Mouse (Mus musculus): Measurements from ENCODE around the gene Tmpo. TPM values are rescaled to one million over a fixed set of nuclear protein-coding genes. Genes with fewer than 3 reads are reported as not detected.

Tmpo gene
- polyA plus RNA-seq, 1 experiment from 2014 or later: 162 TPM

GRCm38 (mm10) chr10:91181461-91182288, 560 bp upstream of the Tmpo start:
- DNase-seq (peak; percentile 100), ATAC-seq (ENCODE audit: low FRiP score, low TSS enrichment) (peak; percentile 94)
- Histone ChIP-seq H3K4me2 (ENCODE audit: low read length) (peak overlapping the region; percentile 51), H3K4me3 (replicated peaks; ENCODE audit: low read depth, low read length) (peak overlapping the region; percentile 56), H3K27me3 (ENCODE audit: control insufficient read depth, insufficient read depth, low read length) (no peaks in the 10 kb centered on the region), H3K9ac (replicated peaks; ENCODE audit: low read length) (peak overlapping the region; percentile 69), H3K9me3 (ENCODE audit: control insufficient read depth, low read length) (no peaks in the 10 kb centered on the region), H3K36me3 (ENCODE audit: control insufficient read depth, insufficient read depth, low read length) (no peaks in the 10 kb centered on the region), H3K4me1 (ENCODE audit: control insufficient read depth, insufficient read depth, low read length) (peaks cover 6% of the 10 kb centered on the region), H3K27ac (replicated peaks; ENCODE audit: low read depth, low read length) (peak overlapping the region; percentile 99)
- under 1% methylated on average over 69 of the region's 69 CpGs for WGBS

GRCm38 (mm10) chr10:91180301-91180700, 814 bp downstream of the Tmpo start:
- Histone ChIP-seq H3K27ac (replicated peaks; ENCODE audit: low read depth, low read length) (peak overlapping the region; percentile 99; the same call in 1 of the 2 replicates), H3K4me3 (replicated peaks; ENCODE audit: low read depth, low read length) (peak overlapping the region; percentile 56), H3K36me3 (ENCODE audit: control insufficient read depth, insufficient read depth, low read length) (no peaks in the 10 kb centered on the region), H3K9me3 (ENCODE audit: control insufficient read depth, low read length) (no peaks in the 10 kb centered on the region), H3K4me1 (ENCODE audit: control insufficient read depth, insufficient read depth, low read length) (peaks cover 6% of the 10 kb centered on the region), H3K9ac (replicated peaks; ENCODE audit: low read length) (no peak overlapping the region; the same call in 1 of the 2 replicates), H3K4me2 (ENCODE audit: low read length) (peak overlapping the region; percentile 51), H3K27me3 (ENCODE audit: control insufficient read depth, insufficient read depth, low read length) (no peaks in the 10 kb centered on the region)
- WGBS: 24% methylated on average over 7 of the region's 7 CpGs
- peak; percentile 35 for DNase-seq
- no peak for ATAC-seq (ENCODE audit: low FRiP score, low TSS enrichment)

GRCm38 (mm10) chr10:91179834-91180233, 1.3 kb downstream of the Tmpo start:
- no peaks in the 10 kb centered on the region for H3K27me3 ChIP-seq (ENCODE audit: control insufficient read depth, insufficient read depth, low read length)
- no peaks in the 10 kb centered on the region for H3K36me3 ChIP-seq (ENCODE audit: control insufficient read depth, insufficient read depth, low read length)
- no peak overlapping the region for H3K9ac ChIP-seq (replicated peaks; ENCODE audit: low read length)
- H3K4me1 ChIP-seq (ENCODE audit: control insufficient read depth, insufficient read depth, low read length): peaks cover 6% of the 10 kb centered on the region
- 94% methylated on average over 2 of the region's 2 CpGs for WGBS
- ATAC-seq (ENCODE audit: low FRiP score, low TSS enrichment): no peak
- DNase-seq: no peak
- H3K4me2 ChIP-seq (ENCODE audit: low read length): peak overlapping the region; percentile 51; the same call in 1 of the 2 replicates
- H3K9me3 ChIP-seq (ENCODE audit: control insufficient read depth, low read length): no peaks in the 10 kb centered on the region
- no peak overlapping the region for H3K4me3 ChIP-seq (replicated peaks; ENCODE audit: low read depth, low read length)
- no peak overlapping the region for H3K27ac ChIP-seq (replicated peaks; ENCODE audit: low read depth, low read length)

- WGBS: 58% methylated on average over 4 of the region's 4 CpGs
- DNase-seq: no peak
- Histone ChIP-seq H3K9me3 (ENCODE audit: control insufficient read depth, low read length) (no peaks in the 10 kb centered on the region), H3K4me3 (replicated peaks; ENCODE audit: low read depth, low read length) (no peak overlapping the region), H3K36me3 (ENCODE audit: control insufficient read depth, insufficient read depth, low read length) (no peaks in the 10 kb centered on the region), H3K9ac (replicated peaks; ENCODE audit: low read length) (no peak overlapping the region), H3K4me2 (ENCODE audit: low read length) (no peak overlapping the region), H3K27me3 (ENCODE audit: control insufficient read depth, insufficient read depth, low read length) (no peaks in the 10 kb centered on the region), H3K4me1 (ENCODE audit: control insufficient read depth, insufficient read depth, low read length) (no peaks in the 10 kb centered on the region), H3K27ac (replicated peaks; ENCODE audit: low read depth, low read length) (no peak overlapping the region)
- no peak for ATAC-seq (ENCODE audit: low FRiP score, low TSS enrichment)
Observed at GRCm38 (mm10) chr10:91177201-91177600, 3.9 kb downstream of the Tmpo start.

GRCm38 (mm10) chr10:91172329-91173100, 8.6 kb downstream of the Tmpo start:
- Histone ChIP-seq H3K27ac (replicated peaks; ENCODE audit: low read depth, low read length) (peak overlapping the region; percentile 100), H3K36me3 (ENCODE audit: control insufficient read depth, insufficient read depth, low read length) (no peaks in the 10 kb centered on the region), H3K9me3 (ENCODE audit: control insufficient read depth, low read length) (no peaks in the 10 kb centered on the region), H3K4me1 (ENCODE audit: control insufficient read depth, insufficient read depth, low read length) (peaks cover 18% of the 10 kb centered on the region), H3K9ac (replicated peaks; ENCODE audit: low read length) (peak overlapping the region; percentile 97), H3K4me3 (replicated peaks; ENCODE audit: low read depth, low read length) (peak overlapping the region; percentile 94), H3K4me2 (ENCODE audit: low read length) (peak overlapping the region; percentile 78), H3K27me3 (ENCODE audit: control insufficient read depth, insufficient read depth, low read length) (no peaks in the 10 kb centered on the region)
- ATAC-seq (ENCODE audit: low FRiP score, low TSS enrichment) (no peak), DNase-seq (no peak)
- WGBS: 87% methylated on average over 14 of the region's 14 CpGs

GRCm38 (mm10) chr10:91171455-91172328, 9.4 kb downstream of the Tmpo start:
- Histone ChIP-seq H3K27ac (replicated peaks; ENCODE audit: low read depth, low read length) (peak overlapping the region; percentile 100), H3K27me3 (ENCODE audit: control insufficient read depth, insufficient read depth, low read length) (no peaks in the 10 kb centered on the region), H3K36me3 (ENCODE audit: control insufficient read depth, insufficient read depth, low read length) (no peaks in the 10 kb centered on the region), H3K9me3 (ENCODE audit: control insufficient read depth, low read length) (no peaks in the 10 kb centered on the region), H3K9ac (replicated peaks; ENCODE audit: low read length) (peak overlapping the region; percentile 97), H3K4me3 (replicated peaks; ENCODE audit: low read depth, low read length) (peak overlapping the region; percentile 94), H3K4me1 (ENCODE audit: control insufficient read depth, insufficient read depth, low read length) (peaks cover 20% of the 10 kb centered on the region), H3K4me2 (ENCODE audit: low read length) (peak overlapping the region; percentile 78)
- WGBS: under 1% methylated on average over 68 of the region's 68 CpGs
- peak; percentile 97 for DNase-seq
- peak; percentile 97 for ATAC-seq (ENCODE audit: low FRiP score, low TSS enrichment)

GRCm38 (mm10) chr10:91171041-91171440, 10.1 kb downstream of the Tmpo start:
- under 1% methylated on average over 54 of the region's 59 CpGs for WGBS
- H3K9me3 ChIP-seq (ENCODE audit: control insufficient read depth, low read length): no peaks in the 10 kb centered on the region
- H3K4me1 ChIP-seq (ENCODE audit: control insufficient read depth, insufficient read depth, low read length): peaks cover 20% of the 10 kb centered on the region
- H3K4me3 ChIP-seq (replicated peaks; ENCODE audit: low read depth, low read length): peak overlapping the region; percentile 94
- DNase-seq (no peak), ATAC-seq (ENCODE audit: low FRiP score, low TSS enrichment) (peak; percentile 68)
- H3K27ac ChIP-seq (replicated peaks; ENCODE audit: low read depth, low read length): peak overlapping the region; percentile 100
- H3K27me3 ChIP-seq (ENCODE audit: control insufficient read depth, insufficient read depth, low read length): no peaks in the 10 kb centered on the region
- peak overlapping the region; percentile 78 for H3K4me2 ChIP-seq (ENCODE audit: low read length)
- peak overlapping the region; percentile 97 for H3K9ac ChIP-seq (replicated peaks; ENCODE audit: low read length)
- no peaks in the 10 kb centered on the region for H3K36me3 ChIP-seq (ENCODE audit: control insufficient read depth, insufficient read depth, low read length)

Measured in midbrain, embryonic 14.5 days (tissue).